Comparison of ENCODE assay signal across 14 mouse cellular contexts in the genomic region with DNA sequence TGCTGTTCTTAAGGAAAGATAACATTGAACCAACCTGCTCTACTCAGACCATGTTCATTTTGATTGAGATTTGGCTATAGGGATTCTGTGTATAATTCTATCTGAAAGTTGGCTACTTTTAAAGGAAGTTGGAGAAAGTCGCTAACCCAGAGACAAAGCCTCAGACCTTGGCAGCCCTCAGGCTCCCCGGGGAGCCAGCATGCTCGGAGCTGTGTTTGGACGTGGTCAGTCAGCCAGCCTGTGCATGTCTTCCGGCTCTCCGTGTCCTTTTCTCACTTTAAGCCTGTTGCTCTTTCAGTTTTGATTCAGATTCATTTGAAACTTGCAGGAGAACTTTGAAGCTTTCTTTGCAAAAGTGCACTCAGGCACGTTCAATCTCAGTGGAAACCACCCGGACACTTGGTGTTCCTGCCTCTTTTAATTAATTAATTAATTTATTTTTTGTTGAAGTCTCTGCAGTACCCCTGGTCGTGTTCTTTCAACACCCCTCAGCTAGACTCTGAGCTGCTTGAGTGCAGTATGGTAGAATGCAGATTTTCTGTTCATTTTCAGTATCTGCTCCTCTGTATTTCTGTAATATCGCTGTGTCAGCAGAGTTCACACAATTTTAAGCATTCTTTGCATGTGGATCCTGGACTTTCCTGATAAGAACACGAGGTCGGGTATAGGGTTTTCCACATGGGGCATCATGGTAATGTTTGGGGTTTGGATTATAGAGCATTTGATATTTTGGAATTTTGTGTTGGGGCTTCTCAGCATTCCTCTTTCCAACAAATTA.
DNase-seq lines count a peak whose midpoint lies in the region; ATAC-seq and TF ChIP-seq lines count a peak whose summit lies in the region.
"Had no signal": no experiment of that assay in that cellular context is flagged by ENCODE, and none has a peak within 500 bp of the region (broad histone marks: within the 10 kb centered on the region; RNA-seq: fewer than 3 reads in every experiment).

No protein-coding gene starts in this region.

- H3K27ac ChIP-seq in lung, embryonic 14.5 days (ENCODE audit: low read depth) = no peak overlapping the region
- no peak overlapping the region for H3K27ac ChIP-seq in cerebellum, adult 2 months (ENCODE audit: insufficient read depth, low read length)
- H3K27ac ChIP-seq: hindbrain, embryonic 15.5 days; liver, embryonic 15.5 days; midbrain, embryonic 13.5 days; neural tube, embryonic 15.5 days had no signal

- WGBS in lung, embryonic 14.5 days = 65% methylated on average over 12 of the region's 12 CpGs
- 27% methylated on average over 12 of the region's 12 CpGs for WGBS in cerebellum, adult 2 months

- no peak overlapping the region for H3K4me3 ChIP-seq in lung, embryonic 14.5 days (ENCODE audit: low read depth, low read length)
- no peak overlapping the region for H3K4me3 ChIP-seq in cerebellum, adult 2 months (replicated peaks; ENCODE audit: insufficient read depth, low read depth, low read length)
- H3K4me3 ChIP-seq: hindbrain, embryonic 15.5 days; liver, embryonic 15.5 days; midbrain, embryonic 13.5 days; neural tube, embryonic 15.5 days had no signal

- H3K4me1 ChIP-seq in lung, embryonic 14.5 days (ENCODE audit: insufficient read depth) = 0 out of 2 replicates have a peak, but pooled peaks cover 4% of the 10 kb centered on the region
- H3K4me1 ChIP-seq in cerebellum, adult 2 months (ENCODE audit: control insufficient read depth, insufficient read depth, low read length) = no peaks in the 10 kb centered on the region
- H3K4me1 ChIP-seq: hindbrain, embryonic 15.5 days; liver, embryonic 15.5 days; neural tube, embryonic 15.5 days had no signal

- no peak for TF ChIP-seq POLR2A in brain, embryonic 14.5 days (IDR thresholded peaks at IDR 0.05; ENCODE audit: borderline replicate concordance, extremely low read depth, insufficient read depth, insufficient read length, poor library complexity, severe bottlenecking)
- no peak for TF ChIP-seq POLR2A in cerebellum, adult 2 months (IDR thresholded peaks at IDR 0.05; ENCODE audit: borderline replicate concordance, insufficient read depth, low read length)

- no peaks in the 10 kb centered on the region for H3K36me3 ChIP-seq in lung, embryonic 14.5 days (ENCODE audit: insufficient read depth)
- H3K36me3 ChIP-seq: G1E; hindbrain, embryonic 15.5 days; liver, embryonic 15.5 days; midbrain, embryonic 13.5 days; neural tube, embryonic 15.5 days had no signal

- DNase-seq in lung, embryonic 14.5 days = peak; percentile 38
- no peak for DNase-seq in lung, adult 18-20 months
- peak; percentile 14 for DNase-seq in brain, embryonic 14.5 days (ENCODE audit: low read depth)
- peak; percentile 29 to 72 for DNase-seq in gastrocnemius, postnatal 4 days (ENCODE audit: low spot score in 2 of 2)
- DNase-seq in kidney, postnatal 25 days = peak; percentile 46 to 68
- DNase-seq in right cerebral cortex, postnatal 36 days (ENCODE audit: low spot score in 2 of 2) = no peak
- no peak for DNase-seq in cerebellum, adult 2 months
- DNase-seq: cerebellum, adult 8-10 months; thymus, adult 2 months had no signal

- ATAC-seq in lung, embryonic 14.5 days (ENCODE audit: insufficient read depth) = no peak

- no peaks in the 10 kb centered on the region for H3K27me3 ChIP-seq in lung, embryonic 14.5 days (ENCODE audit: insufficient read depth, low read length)
- H3K27me3 ChIP-seq in cerebellum, adult 2 months (ENCODE audit: control insufficient read depth, insufficient read depth, low read length) = no peaks in the 10 kb centered on the region; the same call in 1 of the 2 replicates
- H3K27me3 ChIP-seq: hindbrain, embryonic 15.5 days; liver, embryonic 15.5 days had no signal

- H3K4me2 ChIP-seq in lung, embryonic 14.5 days = no peak overlapping the region
- H3K4me2 ChIP-seq: hindbrain, embryonic 15.5 days; liver, embryonic 15.5 days; neural tube, embryonic 15.5 days had no signal

- H3K9ac ChIP-seq in lung, embryonic 14.5 days = no peak overlapping the region
- H3K9ac ChIP-seq: hindbrain, embryonic 15.5 days; liver, embryonic 15.5 days; midbrain, embryonic 13.5 days; neural tube, embryonic 15.5 days had no signal

- no peaks in the 10 kb centered on the region for H3K9me3 ChIP-seq in lung, embryonic 14.5 days (ENCODE audit: low read depth, low read length)
- H3K9me3 ChIP-seq: G1E; hindbrain, embryonic 15.5 days; liver, embryonic 15.5 days; midbrain, embryonic 13.5 days; neural tube, embryonic 15.5 days had no signal

- no peak for TF ChIP-seq CTCF in lung, embryonic 14.5 days (IDR thresholded peaks at IDR 0.05; ENCODE audit: low read depth)
- no peak for TF ChIP-seq CTCF in brain, embryonic 14.5 days (IDR thresholded peaks at IDR 0.05; ENCODE audit: borderline replicate concordance, extremely low read depth, insufficient read depth, insufficient read length)
- TF ChIP-seq CTCF in cerebellum, adult 2 months (IDR thresholded peaks at IDR 0.05; ENCODE audit: borderline replicate concordance, insufficient read depth, low read depth, low read length) = no peak

Comparison
In these comparisons a context has a peak if more than half of its experiments do, and no peak if none do; other contexts are left out.
1. DNase-seq: peak in lung, embryonic 14.5 days (single experiment), brain, embryonic 14.5 days (single experiment), gastrocnemius, postnatal 4 days (2 of 2) and kidney, postnatal 25 days (2 of 2); none in lung, adult 18-20 months (0 of 2), right cerebral cortex, postnatal 36 days (0 of 2) and cerebellum, adult 2 months (0 of 2).